Mouse (Mus musculus): ENCODE data around the gene Gse1.

The Gse1 gene

DNA sequence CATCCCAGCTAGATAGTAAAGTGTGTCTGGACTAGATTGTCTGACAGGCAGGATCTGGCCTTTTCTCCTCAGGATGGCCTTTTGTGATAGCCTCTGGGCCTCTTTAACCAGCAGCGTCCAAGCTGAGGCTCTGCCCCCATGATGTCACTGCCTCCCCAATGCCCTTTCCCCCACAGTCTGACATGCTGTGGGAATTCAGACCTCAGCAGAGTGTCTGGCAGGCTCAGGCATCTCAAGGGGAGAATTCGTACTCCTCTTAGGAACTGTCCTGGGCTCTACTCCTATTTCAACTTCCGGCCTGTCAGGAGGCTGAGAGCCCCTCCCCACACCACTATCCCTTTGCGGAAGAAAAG, 236.3 kb downstream of the Gse1 start:
- DNase-seq = no peak

DNA sequence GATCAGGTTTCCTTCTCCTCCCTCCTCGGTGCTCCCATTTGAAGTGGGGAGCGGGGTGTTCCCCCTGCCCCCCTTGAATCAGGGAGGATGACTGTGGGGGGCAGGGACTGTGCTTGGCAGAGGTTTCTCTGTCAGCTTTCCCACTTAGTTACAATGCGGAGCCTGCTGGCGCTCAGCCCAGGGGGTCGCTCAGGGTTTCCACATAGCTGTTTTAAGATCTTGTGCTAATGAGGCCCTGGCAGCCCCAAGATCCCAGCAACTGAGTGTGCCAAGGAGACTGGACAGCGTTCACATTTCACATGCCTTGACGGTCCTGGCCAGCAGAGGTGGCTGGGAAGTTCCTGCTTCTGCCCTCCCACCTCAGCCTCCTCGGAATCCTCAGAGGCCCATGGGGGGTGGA, 237.5 kb downstream of the Gse1 start:
- DNase-seq = no peak

DNA sequence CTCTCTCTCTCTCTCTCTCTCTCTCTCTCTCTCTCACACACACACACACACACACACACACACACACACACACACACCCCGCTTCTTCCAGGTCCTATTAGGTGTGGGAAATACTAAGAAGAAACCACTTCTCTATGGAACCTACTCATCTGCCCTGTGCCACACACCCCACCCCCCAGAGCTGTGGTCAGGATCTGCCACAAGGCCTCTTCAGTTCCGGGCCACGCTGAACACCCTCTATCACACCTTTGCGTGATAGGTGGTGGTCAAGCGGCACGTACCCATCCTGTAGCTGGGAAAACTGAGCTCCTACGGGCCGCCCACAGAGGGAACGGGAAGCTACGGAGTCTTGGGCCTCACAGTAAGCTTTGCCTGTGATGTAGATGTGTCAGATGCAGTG, 238.0 kb downstream of the Gse1 start:
- DNase-seq = no peak

DNA sequence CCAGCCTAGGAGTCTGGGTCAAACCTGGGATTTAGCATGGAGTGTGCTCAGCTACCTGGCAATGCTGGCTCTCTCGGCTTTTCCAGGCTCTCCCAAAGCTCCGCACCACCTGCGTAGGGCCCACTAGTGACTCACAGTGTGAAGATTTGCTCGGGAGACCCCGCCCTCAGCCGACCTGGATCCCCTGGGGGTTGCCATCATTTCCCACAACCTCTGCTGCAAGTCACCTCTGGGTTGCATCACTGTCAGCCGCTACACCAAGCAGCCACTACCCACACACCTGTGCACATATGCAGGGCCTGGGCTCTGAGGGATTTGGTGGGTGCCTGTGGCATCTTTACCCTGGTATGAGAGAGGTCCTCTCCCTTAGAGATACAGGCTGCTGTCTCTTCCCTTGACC, 239.3 kb downstream of the Gse1 start:
- DNase-seq = no peak

DNA sequence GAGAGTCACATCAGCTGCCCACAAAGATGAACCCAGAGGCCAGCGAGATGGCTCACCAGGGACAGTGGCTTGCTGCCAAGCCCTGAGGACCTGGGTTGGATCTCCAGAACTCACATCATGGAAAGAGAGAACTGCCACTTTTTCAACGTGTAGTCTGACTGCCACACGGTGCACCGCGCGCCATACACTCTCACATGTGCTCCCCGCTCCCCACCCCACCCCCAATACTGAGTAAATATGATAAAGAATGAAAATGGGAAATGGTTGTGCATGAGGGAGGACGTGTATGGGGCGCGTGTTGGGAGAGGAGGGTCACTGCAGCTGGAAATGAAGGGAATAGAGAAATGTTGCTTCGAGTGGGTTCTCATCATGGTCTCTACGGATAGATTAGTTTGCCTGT, 241.9 kb downstream of the Gse1 start:
- DNase-seq = no peak

DNA sequence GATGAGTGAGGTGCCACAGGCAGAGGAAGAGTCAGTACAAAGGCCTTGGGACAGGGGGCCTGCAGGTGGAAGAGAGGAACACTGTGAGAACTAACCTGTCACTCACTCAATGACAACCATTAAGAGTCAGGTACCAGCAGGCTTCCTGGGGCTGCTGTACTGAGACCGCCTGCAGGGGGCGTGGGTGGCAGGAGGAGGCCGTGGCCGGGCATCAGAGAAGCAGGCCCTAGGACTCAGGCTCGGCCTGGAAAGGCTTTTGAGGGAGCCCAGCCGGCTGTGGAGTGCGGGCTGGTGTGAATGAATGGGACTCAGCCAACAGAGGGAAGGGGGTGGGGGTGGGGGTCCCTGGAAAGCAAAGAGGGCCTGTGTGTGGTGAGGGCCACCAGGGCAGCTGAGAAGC, 242.9 kb downstream of the Gse1 start:
- peak; percentile 53 to 60 for DNase-seq

DNA sequence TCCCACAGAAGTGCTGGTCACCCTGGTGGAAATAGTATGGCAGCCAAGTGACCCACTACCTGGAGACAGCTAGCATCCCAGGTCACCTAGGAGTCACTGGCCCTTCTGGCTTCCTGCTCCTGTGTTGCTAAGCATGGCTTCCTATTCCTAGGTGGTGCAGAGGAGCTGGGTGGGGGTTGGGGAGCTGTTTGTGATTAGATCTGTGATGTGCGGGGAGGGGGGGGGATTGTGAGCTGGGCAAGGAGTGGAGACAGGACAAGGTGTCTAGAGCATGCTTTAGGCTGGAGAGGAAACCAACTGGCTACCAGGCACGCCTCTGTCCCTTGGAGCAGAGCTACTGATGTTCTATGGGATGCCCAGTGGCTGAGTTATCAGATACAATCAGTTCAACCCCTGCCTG, 243.5 kb downstream of the Gse1 start:
- DNase-seq = no peak

DNA sequence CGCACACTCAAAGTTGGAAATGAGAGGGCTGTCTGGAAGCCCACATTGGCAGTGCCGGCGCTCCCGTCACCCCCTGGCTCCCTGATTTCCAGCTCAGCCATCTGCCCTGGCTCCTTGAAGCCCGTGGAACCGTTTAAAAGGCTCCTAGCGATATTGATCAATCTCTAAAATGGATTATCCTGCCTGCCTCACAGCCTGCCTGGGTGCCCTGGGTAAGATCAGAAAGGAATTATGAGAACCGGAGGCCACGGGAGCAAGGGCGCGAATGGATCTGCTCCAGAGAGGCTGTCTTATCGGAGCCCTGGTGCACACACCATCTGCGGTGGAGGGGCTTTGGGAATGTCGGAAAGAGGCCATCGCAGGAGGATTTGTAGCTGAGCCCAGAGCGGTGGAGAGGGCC, 244.0 kb downstream of the Gse1 start:
- DNase-seq = no peak

DNA sequence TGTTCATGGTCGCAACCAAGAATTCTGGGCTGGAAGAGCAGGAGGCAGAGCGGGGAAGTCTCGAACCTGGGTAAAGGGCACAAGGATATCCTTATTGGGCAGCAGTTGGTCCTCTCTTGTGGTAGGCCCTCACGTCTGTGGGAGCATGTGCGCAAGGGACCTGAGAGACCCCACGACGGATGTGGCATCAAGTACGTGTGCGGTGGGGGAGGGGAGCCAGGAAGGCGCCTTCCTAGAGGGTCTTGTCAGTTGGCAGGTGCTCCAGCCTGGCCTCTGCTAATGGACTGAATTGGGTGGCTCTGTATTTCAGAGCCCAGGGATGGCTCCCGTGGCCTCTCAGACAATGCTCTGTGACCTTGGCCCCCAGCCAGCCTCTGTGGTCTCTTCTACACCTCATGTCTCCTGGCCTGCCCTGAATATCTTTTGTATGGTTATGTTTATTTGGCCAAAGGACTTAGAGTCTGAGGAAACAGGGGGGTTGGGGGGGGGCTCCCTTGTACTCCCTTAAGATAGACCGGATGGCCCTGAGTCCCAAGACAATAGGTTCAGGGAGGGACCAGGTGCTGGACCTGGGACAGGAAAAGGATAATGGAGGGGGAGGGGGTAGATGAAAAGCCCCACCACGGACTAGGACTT, 245.6 kb downstream of the Gse1 start:
- peak; percentile 67 to 81 for DNase-seq

DNA sequence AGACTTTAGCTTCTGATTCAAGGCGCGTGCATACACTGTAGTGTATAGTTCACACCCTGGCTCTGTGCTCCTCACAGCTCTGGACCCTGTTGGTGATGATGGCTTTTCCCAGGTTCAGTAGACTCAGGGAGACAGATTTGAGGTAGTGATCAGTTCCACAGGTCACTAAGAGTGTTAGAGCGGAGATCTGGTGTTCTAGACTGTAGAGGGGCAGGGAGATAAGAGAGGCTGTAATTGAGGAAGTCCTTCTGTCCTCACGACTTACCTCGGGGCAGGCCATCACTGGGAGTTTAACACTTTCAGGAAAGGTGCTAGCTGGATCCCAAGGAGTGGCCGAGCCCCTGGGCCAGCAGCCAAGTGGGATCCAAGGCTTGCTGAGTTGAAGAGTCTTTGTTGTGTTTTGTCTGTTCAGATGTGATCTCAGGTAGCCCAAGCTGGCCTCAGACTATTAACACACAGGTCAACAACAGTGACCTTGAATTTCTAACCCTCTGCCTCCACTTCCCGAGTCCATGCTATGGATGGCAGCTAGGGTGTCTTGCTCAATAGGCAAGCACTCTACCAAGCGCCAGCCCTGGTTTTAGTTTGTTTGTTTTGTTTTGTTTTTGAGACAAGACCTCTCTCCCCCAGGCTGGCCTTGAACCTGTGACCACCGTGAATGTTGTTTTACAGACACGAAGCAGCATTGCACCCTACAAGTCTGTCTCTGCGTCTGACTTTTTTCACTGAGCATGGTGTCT, 246.4 kb downstream of the Gse1 start:
- DNase-seq = no peak

DNA sequence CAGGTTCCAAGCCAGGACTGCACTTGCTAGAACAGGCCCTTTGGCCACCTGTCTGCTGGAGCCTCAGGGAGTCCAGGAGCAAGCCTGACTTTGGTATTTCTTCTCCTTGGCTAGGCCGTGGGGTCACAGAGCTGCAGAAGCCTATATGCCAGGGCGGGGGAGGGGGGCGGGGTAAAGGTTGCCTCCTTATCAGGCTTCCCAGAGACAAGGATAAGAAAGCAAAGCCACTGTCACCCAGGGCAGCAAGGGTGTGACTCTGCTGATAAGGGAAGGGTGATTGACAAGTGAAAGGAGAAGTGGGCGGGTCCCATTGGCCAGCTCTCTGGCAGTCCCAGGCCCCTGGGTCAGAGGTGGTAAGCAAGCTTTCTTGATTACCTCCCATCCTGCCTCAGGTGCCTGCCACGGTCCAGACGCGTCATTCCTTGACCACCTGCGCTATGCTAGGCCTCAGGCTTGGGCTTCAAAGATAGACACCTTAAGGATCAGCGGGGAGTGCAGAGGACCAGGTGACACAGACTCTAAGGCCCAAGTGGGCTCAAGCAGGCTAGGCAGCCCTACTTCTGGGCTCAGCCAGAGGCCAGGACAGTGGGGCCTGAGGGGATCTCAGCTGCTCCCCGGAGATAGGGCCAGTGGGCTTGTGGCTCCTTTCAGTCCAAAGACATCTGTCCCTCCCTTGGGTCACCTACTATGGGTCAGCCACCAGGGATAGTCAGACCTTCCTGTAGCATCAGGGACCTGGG, 247.4 kb downstream of the Gse1 start:
- no peak for DNase-seq

DNA sequence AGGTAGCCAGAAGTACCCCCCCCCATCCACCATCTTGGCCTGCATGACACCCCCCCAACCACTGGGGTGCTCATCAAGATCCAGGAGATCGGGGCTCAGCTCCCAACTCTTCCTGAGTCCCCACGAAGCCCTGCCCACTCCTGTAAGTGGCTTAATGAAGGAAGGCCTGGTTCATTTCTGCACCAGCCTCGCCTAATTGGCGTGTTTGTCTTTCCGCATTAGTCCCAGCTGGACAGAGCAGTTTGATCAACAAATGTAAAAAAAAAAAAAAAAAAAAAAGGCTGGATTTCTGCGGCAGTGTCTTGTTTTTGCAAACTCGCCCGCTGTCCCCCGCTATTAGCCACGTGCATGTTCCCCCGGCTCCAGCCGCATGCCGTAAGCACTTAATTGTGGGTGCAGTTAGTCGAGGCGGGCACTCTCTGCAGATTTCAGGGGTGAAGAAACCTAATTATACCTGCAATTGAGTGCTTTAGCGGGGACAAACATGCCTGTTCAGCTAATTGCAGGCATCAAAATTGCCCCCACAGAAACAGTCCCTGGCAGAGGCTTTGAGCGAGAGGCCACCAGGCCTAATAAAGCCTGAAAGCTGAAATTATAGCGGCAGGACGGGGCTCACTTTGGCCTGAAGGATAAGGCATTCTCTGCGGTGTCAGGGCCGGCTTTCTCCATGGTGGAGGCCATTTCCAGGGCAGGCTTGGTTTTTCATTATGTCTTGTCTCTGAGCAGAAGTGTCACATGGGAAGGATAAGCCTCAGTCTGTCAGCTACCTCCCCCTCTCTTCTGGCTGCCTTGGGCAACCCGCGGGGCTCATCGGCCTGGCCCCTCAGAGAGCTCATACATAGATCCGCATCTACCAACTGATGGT, 248.7 kb downstream of the Gse1 start:
- no peak for DNase-seq

DNA sequence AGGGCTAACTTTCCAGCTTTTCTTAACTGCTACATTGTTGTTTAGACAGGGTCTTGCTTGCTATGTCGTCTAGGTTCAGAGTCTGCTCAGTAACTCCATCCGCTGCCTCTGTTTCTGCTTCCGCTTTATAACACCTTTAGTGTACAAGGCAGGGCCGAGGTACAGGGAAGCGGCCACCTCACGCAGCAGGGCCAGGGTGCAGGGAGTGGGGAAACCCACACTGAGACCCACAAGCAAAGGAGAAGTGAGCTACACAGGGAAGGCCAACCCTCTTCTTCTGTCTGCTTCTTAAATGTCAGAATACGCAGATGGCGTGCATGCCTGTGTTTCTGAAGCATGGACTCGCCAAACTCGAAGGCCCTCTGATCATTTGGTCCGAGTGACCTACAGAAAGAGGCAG, 250.5 kb downstream of the Gse1 start:
- no peak for DNase-seq

DNA sequence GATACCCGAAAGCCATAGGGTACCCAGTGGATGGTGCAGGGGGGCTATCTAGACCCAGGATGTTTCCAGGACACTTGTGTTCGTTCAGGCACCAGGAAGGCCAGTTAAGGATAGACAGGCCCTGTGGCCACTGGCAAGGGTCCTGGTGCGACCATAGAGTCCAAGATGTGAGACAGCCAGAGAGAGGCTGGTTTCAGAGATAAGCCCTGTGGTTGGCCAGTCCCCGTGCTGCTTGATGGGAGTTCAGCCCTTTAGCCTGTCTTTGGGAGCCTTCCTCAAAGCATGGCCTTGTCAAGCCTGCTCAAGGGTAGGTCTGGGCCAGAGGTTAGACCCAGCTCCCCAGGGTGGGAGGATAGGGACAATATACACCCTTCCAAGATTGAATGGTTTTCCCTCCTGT, 251.4 kb downstream of the Gse1 start:
- DNase-seq = no peak

DNA sequence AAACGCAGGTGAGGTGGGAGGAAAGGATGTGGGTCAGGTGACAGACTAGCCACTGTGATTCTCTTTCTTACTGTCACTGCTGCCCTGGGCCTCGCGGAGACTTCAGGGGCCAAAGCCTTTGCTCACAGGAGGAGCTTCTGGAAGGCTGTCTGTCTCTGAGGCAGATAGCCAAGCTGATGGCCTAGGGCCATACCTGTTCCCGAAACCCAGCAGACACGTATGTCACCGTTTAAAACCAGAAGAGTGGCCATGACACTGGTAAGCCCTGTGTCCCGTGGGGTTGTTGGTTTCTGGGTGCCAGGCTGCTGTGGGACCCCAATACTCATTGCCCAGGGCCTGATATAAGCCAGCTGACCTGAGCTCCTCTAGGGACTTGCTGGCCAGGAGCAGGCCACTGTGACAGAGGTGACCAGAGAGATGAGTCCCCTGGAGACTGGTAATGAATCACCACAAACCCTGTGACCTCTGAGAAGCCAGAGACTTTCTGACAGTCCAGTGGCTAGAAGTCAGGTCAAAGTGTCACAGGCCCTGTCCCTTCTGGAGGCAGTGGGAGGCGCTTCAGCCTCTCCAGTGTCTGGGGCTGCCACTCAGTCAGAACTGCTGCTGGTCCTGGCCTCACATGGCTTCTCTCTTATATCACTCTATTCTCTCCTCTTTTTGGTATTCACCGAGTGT, 253.9 kb downstream of the Gse1 start:
- DNase-seq = no peak

DNA sequence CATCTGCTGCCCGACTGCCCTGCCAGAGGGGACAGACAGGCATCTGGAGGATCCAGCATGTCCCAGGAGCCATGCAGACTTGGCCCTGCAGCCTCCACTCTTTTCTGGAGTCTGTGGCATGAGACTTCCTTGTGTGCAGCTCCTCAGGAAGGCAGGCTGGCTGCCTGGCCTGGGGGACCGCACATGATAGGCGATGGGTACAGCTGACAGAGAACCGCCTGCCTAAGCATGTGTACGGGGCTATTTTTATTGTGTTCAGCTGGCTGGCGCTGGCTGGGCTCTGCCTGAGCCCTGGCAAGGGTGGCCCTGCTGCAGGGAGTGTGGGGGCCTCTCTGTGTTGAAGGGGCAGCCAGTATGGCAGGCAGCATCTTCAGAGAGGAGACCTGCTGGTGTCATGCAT, 256.2 kb downstream of the Gse1 start:
- no peak for DNase-seq

DNA sequence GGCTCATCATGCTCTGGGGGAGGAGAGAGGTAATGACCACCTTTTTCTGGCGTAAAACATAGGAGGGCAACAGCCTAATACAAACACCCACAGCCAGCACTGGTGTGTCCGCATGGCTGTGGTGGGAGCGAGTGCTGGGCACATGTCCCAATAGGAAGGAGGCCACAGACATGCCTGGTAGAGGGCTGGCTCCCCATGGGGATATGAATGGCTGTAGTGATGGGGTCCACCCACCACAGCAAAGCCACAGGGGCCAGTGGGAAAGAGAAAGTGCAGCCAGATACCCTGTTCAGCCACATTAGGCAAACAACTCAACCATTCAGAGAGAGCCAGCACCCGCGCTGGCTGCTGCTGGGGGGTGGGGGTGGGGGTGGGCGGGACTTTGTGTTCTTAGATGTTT, 256.9 kb downstream of the Gse1 start:
- DNase-seq = no peak

DNA sequence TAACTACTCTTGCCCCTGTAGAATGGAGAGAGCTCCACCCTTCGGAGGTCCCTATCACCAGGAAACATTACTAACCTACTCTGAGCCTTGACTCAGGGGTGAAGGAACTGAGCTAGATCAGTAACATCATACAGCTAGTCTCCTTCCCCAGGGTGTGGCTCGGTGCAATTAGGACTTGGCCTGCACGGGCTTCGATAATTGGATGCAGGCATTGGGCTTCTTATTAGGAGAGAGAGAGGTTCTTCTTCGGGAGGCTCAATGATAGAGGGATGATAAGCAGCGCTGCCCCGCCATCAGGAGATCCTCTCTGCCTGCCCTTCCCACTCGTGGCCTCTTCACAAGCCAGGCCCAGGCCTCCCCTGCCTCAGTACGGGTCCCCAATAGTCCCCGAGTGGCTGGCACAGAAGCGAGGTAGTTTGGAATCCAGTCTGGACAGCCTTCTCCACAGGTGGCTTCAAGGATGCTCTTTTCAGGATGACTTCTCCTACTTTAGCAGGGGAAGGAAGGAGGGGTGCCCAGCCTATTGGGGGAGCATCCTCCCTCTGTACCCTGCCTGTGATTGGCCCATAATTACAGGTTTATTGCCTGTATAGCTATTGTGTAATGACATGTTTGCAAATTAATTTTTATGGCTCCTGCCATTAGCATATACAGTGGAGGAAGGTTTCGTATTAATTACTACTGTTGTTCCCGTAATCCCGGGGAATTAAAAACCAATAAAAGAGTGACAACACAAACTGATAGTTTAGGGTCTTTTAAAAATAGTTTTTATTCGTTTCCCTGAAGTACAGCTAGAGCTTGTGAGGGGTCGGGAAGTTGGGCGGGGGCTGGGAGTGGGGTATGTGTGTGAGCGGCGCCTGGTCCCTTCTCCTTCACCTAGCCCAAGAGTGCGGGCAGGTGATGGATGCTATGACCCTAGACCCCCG, 257.6 kb downstream of the Gse1 start:
- DNase-seq = no peak

DNA sequence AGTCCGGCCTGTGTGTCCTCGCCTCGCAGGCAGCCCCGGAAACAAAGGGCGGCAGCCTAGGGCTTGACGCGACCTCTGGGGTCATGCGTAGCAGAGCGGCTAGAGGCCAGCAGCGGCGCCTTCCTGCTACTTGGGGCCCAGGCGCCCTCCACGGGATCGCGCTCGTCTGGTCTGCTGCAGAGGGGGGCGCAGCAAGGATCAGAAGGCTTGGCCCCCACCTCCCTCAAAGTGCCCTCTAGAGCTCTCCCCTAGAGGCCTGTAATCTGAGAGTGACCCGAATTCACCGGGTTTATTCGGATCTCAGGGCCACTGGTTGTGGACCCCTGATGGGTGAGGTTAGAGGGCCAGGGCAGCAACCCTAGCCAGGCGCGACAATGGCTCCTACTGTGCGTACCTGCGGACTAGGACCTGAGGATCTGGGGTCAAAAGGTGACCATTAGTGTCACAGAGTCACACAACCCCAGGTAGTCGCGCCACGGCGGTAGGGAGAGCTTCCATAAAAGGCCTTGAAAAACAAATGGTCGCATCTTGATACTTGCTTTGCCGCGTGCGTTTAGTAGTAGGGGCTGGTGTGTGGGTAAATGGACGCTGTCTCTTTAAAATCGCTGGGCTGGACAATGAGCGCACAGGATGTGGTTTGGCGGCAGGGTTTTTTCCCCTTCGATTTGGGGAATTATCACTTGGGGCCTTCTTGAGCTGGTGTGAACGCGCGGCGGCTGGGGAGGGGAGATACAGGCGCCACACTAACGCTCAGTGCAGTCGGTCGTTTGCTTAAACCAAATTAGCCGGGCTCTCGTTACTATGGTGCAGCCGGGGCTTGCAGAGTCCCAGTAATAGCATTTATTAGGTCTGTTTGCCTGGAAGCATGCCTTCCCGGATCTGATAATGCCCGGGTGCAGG, 258.5 kb downstream of the Gse1 start:
- peak; percentile 49 to 62 for DNase-seq

DNA sequence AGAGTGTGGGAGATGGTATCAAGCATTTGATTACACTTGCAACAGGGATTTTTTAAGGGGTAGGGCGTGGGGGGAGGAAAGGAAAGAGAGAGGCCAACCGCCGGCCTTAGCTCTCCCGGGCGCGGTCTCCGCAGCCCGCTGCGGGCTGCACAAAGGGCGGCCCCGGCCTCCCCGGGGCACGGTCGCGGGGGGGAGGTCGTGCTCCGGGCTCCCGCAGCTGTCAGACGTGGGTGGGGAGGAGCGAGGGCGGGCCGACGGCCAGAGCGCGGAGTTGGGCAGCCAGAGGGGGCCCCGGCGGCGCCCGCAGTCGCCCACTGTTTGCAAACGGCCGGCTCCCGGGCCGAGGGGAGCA, 259.1 kb downstream of the Gse1 start:
- DNase-seq = peak; percentile 69 to 77

All from thymus, postnatal 36 days (tissue).